Mouse (Mus musculus) forebrain, embryonic 13.5 days (tissue): ENCODE data around the gene Atp6ap1. TPM values are rescaled to one million over a fixed set of nuclear protein-coding genes. Genes with fewer than 3 reads are reported as not detected.
A peak's percentile ranks its signal among the peaks of the same experiment; 100 is the strongest.

Source experiments
- ATAC-seq: fragments of 200-750 bp; cut with Nextera tagmentation; 2 replicates; pipeline ENCODE4 v1.8.0; 2017
- H3K27ac ChIP-seq: fragments of 300-500 bp; sonication (generic); 2 replicates; pipeline ENCODE4 v1.5.1; 2015; ENCODE audit warnings: inconsistent platforms, mild to moderate bottlenecking, moderate library complexity
- H3K27me3 ChIP-seq: fragments of 300-500 bp; sonication (generic); 2 replicates; pipeline ENCODE4 v1.6.1; 2015; ENCODE audit warnings: mild to moderate bottlenecking, inconsistent platforms
- H3K36me3 ChIP-seq: fragments of 300-500 bp; sonication (generic); 2 replicates; pipeline ENCODE4 v1.6.1; 2015; ENCODE audit warnings: mild to moderate bottlenecking, inconsistent platforms; ENCODE audit not compliant: poor library complexity, severe bottlenecking
- H3K4me1 ChIP-seq: fragments of 300-500 bp; sonication (generic); 2 replicates; pipeline ENCODE4 v1.6.1; 2015; ENCODE audit warnings: inconsistent platforms
- H3K4me2 ChIP-seq: fragments of 300-500 bp; sonication (generic); 2 replicates; pipeline ENCODE4 v1.6.1; 2015; ENCODE audit warnings: inconsistent platforms, mild to moderate bottlenecking, moderate library complexity
- H3K4me3 ChIP-seq: fragments of 300-500 bp; sonication (generic); 2 replicates; pipeline ENCODE4 v1.5.1; 2015; ENCODE audit warnings: mild to moderate bottlenecking, inconsistent platforms
- H3K9ac ChIP-seq: fragments of 300-500 bp; sonication (generic); 2 replicates; pipeline ENCODE4 v1.6.1; 2015; ENCODE audit warnings: mild to moderate bottlenecking, inconsistent platforms
- H3K9me3 ChIP-seq: fragments of 300-500 bp; sonication (generic); replicated peaks from 2 replicates; pipeline ENCODE4 v1.6.1; 2016; ENCODE audit warnings: inconsistent platforms
- WGBS: fragments of 180-500 bp; shearing (Covaris S2); methylation state at CpG from one replicate; pipeline ENCODE4 v1.1.7; 2015; 5-methylcytosine and 5-hydroxymethylcytosine counted together
- microRNA-seq: library from miRNA; unstranded; fragments of <30 nt; microRNA quantifications from one replicate; pipeline ENCODE4, GENCODE M21; 2016
- polyA plus RNA-seq: library from polyadenylated mRNA; unstranded; fragments of >200 nt; fragmentation: Nextera tagmentation; extraction: Ambion mirVana; gene quantifications from 2 replicates; pipeline ENCODE4 v1.2.1, GENCODE M21; 2015

Gene Atp6ap1
- polyA plus RNA-seq, 1 experiment from 2014 or later: 125 TPM

- WGBS: 22% methylated on average over 59 of the region's 59 CpGs
- H3K27ac ChIP-seq: peak within 1 kb of the TSS; percentile 69
- H3K9ac ChIP-seq: peak within 1 kb of the TSS; percentile 74
- peak; percentile 97 for ATAC-seq
- H3K27me3 ChIP-seq: no peaks in the 10 kb centered on the region
- H3K9me3 ChIP-seq: no peaks in the 10 kb centered on the region
- H3K4me2 ChIP-seq: peak within 1 kb of the TSS; percentile 75
- H3K4me3 ChIP-seq: peak within 1 kb of the TSS; percentile 58
- H3K36me3 ChIP-seq: peaks cover 37% of the 10 kb centered on the region
- peaks cover 20% of the 10 kb centered on the region for H3K4me1 ChIP-seq
These were observed 15.9 kb downstream of the Atp6ap1 start, which contains the start of gene Fam50a for GRCm38 (mm10) chrX:74312540-74313464. TSS of gene Fam50a (plus strand) at chrX:74313033.

GRCm38 (mm10) chrX:74328725-74329161, 31.8 kb downstream of the Atp6ap1 start, which contains the start of gene Plxna3:
TSS of gene Plxna3 (plus strand) at chrX:74329066.
- H3K4me1 ChIP-seq: peaks cover 34% of the 10 kb centered on the region
- peak within 1 kb of the TSS; percentile 79 for H3K27ac ChIP-seq
- peak within 1 kb of the TSS; percentile 71 for H3K4me2 ChIP-seq
- 22% methylated on average over 19 of the region's 30 CpGs for WGBS
- peak within 1 kb of the TSS; percentile 58 for H3K4me3 ChIP-seq
- ATAC-seq: peak; percentile 96
- H3K9ac ChIP-seq: peak within 1 kb of the TSS; percentile 75
- H3K9me3 ChIP-seq: no peaks in the 10 kb centered on the region
- H3K27me3 ChIP-seq: no peaks in the 10 kb centered on the region
- peaks cover 19% of the 10 kb centered on the region for H3K36me3 ChIP-seq

GRCm38 (mm10) chrX:74329215-74329671, 32.3 kb downstream of the Atp6ap1 start:
- peak; percentile 57 for ATAC-seq
- H3K27ac ChIP-seq: peak overlapping the region; percentile 79
- H3K9ac ChIP-seq: peak overlapping the region; percentile 75
- peak overlapping the region; percentile 58 for H3K4me3 ChIP-seq
- H3K4me1 ChIP-seq: peaks cover 35% of the 10 kb centered on the region
- H3K4me2 ChIP-seq: peak overlapping the region; percentile 71
- 32% methylated on average over 10 of the region's 10 CpGs for WGBS
- no peaks in the 10 kb centered on the region for H3K27me3 ChIP-seq
- H3K36me3 ChIP-seq: peaks cover 24% of the 10 kb centered on the region
- no peaks in the 10 kb centered on the region for H3K9me3 ChIP-seq

- Histone ChIP-seq H3K4me3 (peak overlapping the region; percentile 58), H3K27ac (peak overlapping the region; percentile 79), H3K4me2 (peak overlapping the region; percentile 71), H3K27me3 (no peaks in the 10 kb centered on the region), H3K36me3 (peaks cover 35% of the 10 kb centered on the region), H3K9ac (peak overlapping the region; percentile 75), H3K9me3 (no peaks in the 10 kb centered on the region), H3K4me1 (peaks cover 35% of the 10 kb centered on the region)
- ATAC-seq: no peak
- WGBS: 38% methylated on average over 2 of the region's 2 CpGs
These were observed 33.5 kb downstream of the Atp6ap1 start for GRCm38 (mm10) chrX:74330166-74330930.

- peak overlapping the region; percentile 63 for H3K4me2 ChIP-seq
- peak overlapping the region; percentile 65 for H3K9ac ChIP-seq
- H3K4me3 ChIP-seq: peak overlapping the region; percentile 45
- H3K36me3 ChIP-seq: no peaks in the 10 kb centered on the region
- peaks cover 4% of the 10 kb centered on the region; the same call in 1 of the 2 replicates for H3K4me1 ChIP-seq
- 27% methylated on average over 13 of the region's 13 CpGs for WGBS
- peak; percentile 68 for ATAC-seq
- no peak overlapping the region for H3K27ac ChIP-seq
- no peaks in the 10 kb centered on the region for H3K27me3 ChIP-seq
- no peaks in the 10 kb centered on the region for H3K9me3 ChIP-seq
These were observed 56.0 kb downstream of the Atp6ap1 start for GRCm38 (mm10) chrX:74352645-74353466.

- no peak within 1 kb of the TSS for H3K27ac ChIP-seq
These were observed 56.5 kb downstream of the Atp6ap1 start, which contains the start of gene Lage3 for GRCm38 (mm10) chrX:74353467-74353770. TSS of gene Lage3 (minus strand) at chrX:74353618.

More at GRCm38 (mm10) chrX:74353467-74353770, 56.5 kb downstream of the Atp6ap1 start, which contains the start of gene Lage3:
- H3K9me3 ChIP-seq: no peaks in the 10 kb centered on the region
- H3K36me3 ChIP-seq: no peaks in the 10 kb centered on the region
- 21% methylated on average over 9 of the region's 22 CpGs for WGBS
- peaks cover 4% of the 10 kb centered on the region; the same call in 1 of the 2 replicates for H3K4me1 ChIP-seq
- peak within 1 kb of the TSS; percentile 65 for H3K9ac ChIP-seq
- ATAC-seq: peak; percentile 90
- H3K4me3 ChIP-seq: peak within 1 kb of the TSS; percentile 45
- H3K4me2 ChIP-seq: peak within 1 kb of the TSS; percentile 63
- no peaks in the 10 kb centered on the region for H3K27me3 ChIP-seq

Small RNA genes within 50 kb of the gene (microRNA-seq; reads per million reads assigned to microRNA genes)
- not detected for gene Mir7091
- gene Mir7092: 1.3 reads per million

Other genes with a start within 250 kb of the Atp6ap1 start
- gene Opn1mw, start 169.6 kb upstream of the Atp6ap1 start, polyA plus RNA-seq: not detected in 2 replicates
- gene Mecp2, start 161.7 kb upstream of the Atp6ap1 start, polyA plus RNA-seq: 17.7 and 18.3 TPM in 2 replicates
- gene Tex28, start 129.3 kb upstream of the Atp6ap1 start, polyA plus RNA-seq: not detected in 2 replicates
- gene Tktl1, start 119.8 kb upstream of the Atp6ap1 start, polyA plus RNA-seq: 0.14 TPM in 1 of 2 replicates, not detected in the other
- 102 and 128 TPM in 2 replicates for gene Flna, start 47.3 kb upstream of the Atp6ap1 start, polyA plus RNA-seq
- gene Emd, start 42.4 kb upstream of the Atp6ap1 start, polyA plus RNA-seq: 22.5 and 23.1 TPM in 2 replicates
- 601 and 642 TPM in 2 replicates for gene Rpl10, start 26.3 kb upstream of the Atp6ap1 start, polyA plus RNA-seq
- 80.6 and 88.4 TPM in 2 replicates for gene Taz, start 15.2 kb upstream of the Atp6ap1 start, polyA plus RNA-seq
- gene Dnase1l1, start 14.8 kb upstream of the Atp6ap1 start, polyA plus RNA-seq: 1.5 and 2.7 TPM in 2 replicates
- gene Gdi1, start 7.9 kb downstream of the Atp6ap1 start, polyA plus RNA-seq: 731 and 768 TPM in 2 replicates
- gene Fam50a, start 15.9 kb downstream of the Atp6ap1 start, polyA plus RNA-seq: 66.2 and 70.3 TPM in 2 replicates
- 42.9 and 46.5 TPM in 2 replicates for gene Plxna3, start 32.0 kb downstream of the Atp6ap1 start, polyA plus RNA-seq
- gene Lage3, start 56.5 kb downstream of the Atp6ap1 start, polyA plus RNA-seq: 101 and 116 TPM in 2 replicates
- gene Ubl4a, start 76.1 kb downstream of the Atp6ap1 start, polyA plus RNA-seq: 67.8 and 79.5 TPM in 2 replicates
- 6.6 and 7.8 TPM in 2 replicates for gene Slc10a3, start 76.3 kb downstream of the Atp6ap1 start, polyA plus RNA-seq
- gene Fam3a, start 96.2 kb downstream of the Atp6ap1 start, polyA plus RNA-seq: 31.6 and 34.5 TPM in 2 replicates
- 18.3 and 20.6 TPM in 2 replicates for gene Ikbkg, start 96.2 kb downstream of the Atp6ap1 start, polyA plus RNA-seq
- gene G6pdx, start 132.1 kb downstream of the Atp6ap1 start, polyA plus RNA-seq: 53.6 and 56.3 TPM in 2 replicates
- gene Gm6880, start 184.3 kb downstream of the Atp6ap1 start, polyA plus RNA-seq: not detected in 2 replicates